Mouse (Mus musculus) CH12.LX (cell line): ENCODE measurements around the gene Ildr1. TPM values are rescaled to one million over a fixed set of nuclear protein-coding genes. Genes with fewer than 3 reads are reported as not detected.

Experiments used
- DNase-seq: peaks from one replicate; pipeline ENCODE4 v3.0.0-alpha.2; 2013; ENCODE audit errors: extremely low read depth
- H3K27ac ChIP-seq: 2 replicates; pipeline ENCODE4 v1.5.1; 2012; ENCODE audit warnings: low read depth, mild to moderate bottlenecking, control low read depth, moderate library complexity; ENCODE audit not compliant: insufficient read depth
- H3K27me3 ChIP-seq: replicated peaks from 2 replicates; pipeline ENCODE3; 2012; ENCODE audit warnings: inconsistent platforms
- H3K36me3 ChIP-seq, 2 experiments: replicated peaks in 1 of 2; 2 replicates each; pipeline versions ENCODE3 to v1.6.1; 2012; ENCODE audit warnings: inconsistent platforms in 1 of 2, low read length in 1 of 2, mild to moderate bottlenecking in 1 of 2, mixed read lengths in 1 of 2, moderate library complexity in 1 of 2; ENCODE audit not compliant: control insufficient read depth in 1 of 2, insufficient read depth in 1 of 2
- H3K4me1 ChIP-seq, 2 experiments: 2 replicates each; pipeline ENCODE4 v1.6.1; 2012; ENCODE audit warnings: inconsistent platforms in 1 of 2, moderate library complexity in 1 of 2; ENCODE audit not compliant: insufficient read depth in 2 of 2, control insufficient read depth in 1 of 2
- H3K4me2 ChIP-seq: 2 replicates; pipeline ENCODE4 v1.6.1; 2012; ENCODE audit warnings: low read depth, mild to moderate bottlenecking, control low read depth; ENCODE audit not compliant: poor library complexity, insufficient read depth, severe bottlenecking
- H3K4me3 ChIP-seq, 3 experiments: fragments of 150-350 bp in 1 of 3; sonication (generic) in 1 of 3; replicated peaks in 1 of 3; 2 replicates each; pipeline versions ENCODE3 to v1.5.1; 2011 to 2012; ENCODE audit warnings: low read depth in 2 of 3, low read length in 2 of 3, mild to moderate bottlenecking in 2 of 3, moderate library complexity in 2 of 3, control low read depth in 1 of 3, improper control_type of control experiment in 1 of 3, inconsistent platforms in 1 of 3, mixed read lengths in 1 of 3; ENCODE audit not compliant: poor library complexity in 1 of 3
- H3K79me2 ChIP-seq: replicated peaks from 2 replicates; pipeline ENCODE4 v1.6.1; 2012; ENCODE audit warnings: mild to moderate bottlenecking, moderate library complexity; ENCODE audit not compliant: control insufficient read depth, poor library complexity, insufficient read depth, severe bottlenecking; ENCODE audit errors: extremely low read depth
- H3K9ac ChIP-seq: 2 replicates; pipeline ENCODE4 v1.6.1; 2012; ENCODE audit warnings: low read depth, mild to moderate bottlenecking, control low read depth, moderate library complexity; ENCODE audit not compliant: insufficient read depth
- H3K9me3 ChIP-seq: replicated peaks from 2 replicates; pipeline ENCODE3; 2012; ENCODE audit warnings: low read length, inconsistent platforms, mixed read lengths
- BHLHE40 ChIP-seq: IDR thresholded peaks from 2 replicates; pipeline ENCODE4 v1.6.1; 2011; ENCODE audit warnings: mild to moderate bottlenecking, low read depth, low read length, improper control_type of control experiment
- CHD1 ChIP-seq: IDR thresholded peaks from 2 replicates; pipeline ENCODE4 v1.6.1; 2012; ENCODE audit warnings: low read depth, low read length, improper control_type of control experiment, inconsistent platforms
- CHD2 ChIP-seq: IDR thresholded peaks from 2 replicates; pipeline ENCODE4 v1.6.1; 2011; ENCODE audit warnings: low read length, improper control_type of control experiment
- GABPA ChIP-seq: IDR thresholded peaks from 2 replicates; pipeline ENCODE4 v1.6.1; 2012; ENCODE audit warnings: low read depth, low read length, improper control_type of control experiment, inconsistent platforms; ENCODE audit not compliant: insufficient replicate concordance
- IRF4 ChIP-seq: IDR thresholded peaks from 2 replicates; pipeline ENCODE4 v1.6.1; 2014; ENCODE audit warnings: low read depth, mild to moderate bottlenecking, inconsistent platforms, low read length, improper control_type of control experiment
- JUN ChIP-seq: IDR thresholded peaks from 2 replicates; pipeline ENCODE4 v1.6.1; 2011; ENCODE audit warnings: low read depth, mild to moderate bottlenecking, low read length, improper control_type of control experiment, moderate library complexity; ENCODE audit not compliant: insufficient read depth
- JUND ChIP-seq: conservative IDR thresholded peaks from 2 replicates; pipeline ENCODE4 v1.6.1; 2011; ENCODE audit warnings: low read depth, low read length, improper control_type of control experiment
- KAT2A ChIP-seq: IDR thresholded peaks from 2 replicates; pipeline ENCODE4 v1.6.1; 2012; ENCODE audit warnings: low read length, improper control_type of control experiment, inconsistent platforms; ENCODE audit not compliant: insufficient replicate concordance
- MAFK ChIP-seq: IDR thresholded peaks from 2 replicates; pipeline ENCODE4 v1.6.1; 2011; ENCODE audit warnings: low read length, improper control_type of control experiment; ENCODE audit not compliant: insufficient replicate concordance
- MAX ChIP-seq: IDR thresholded peaks from 2 replicates; pipeline ENCODE4 v1.6.1; 2011; ENCODE audit warnings: low read length, improper control_type of control experiment
- MAZ ChIP-seq: IDR thresholded peaks from 2 replicates; pipeline ENCODE4 v1.6.1; 2012; ENCODE audit warnings: low read depth, mild to moderate bottlenecking, inconsistent platforms, low read length, improper control_type of control experiment, moderate library complexity
- MEF2A ChIP-seq: IDR thresholded peaks from 2 replicates; pipeline ENCODE4 v1.6.1; 2014; ENCODE audit warnings: low read depth, mild to moderate bottlenecking, inconsistent platforms, low read length, improper control_type of control experiment, borderline replicate concordance
- NRF1 ChIP-seq: IDR thresholded peaks from 2 replicates; pipeline ENCODE4 v1.6.1; 2014; ENCODE audit warnings: low read depth, mild to moderate bottlenecking, inconsistent platforms, low read length, improper control_type of control experiment, moderate library complexity
- POLR2A ChIP-seq: IDR thresholded peaks from 2 replicates; pipeline ENCODE4 v1.6.1; 2011; ENCODE audit warnings: low read depth, mild to moderate bottlenecking, improper control_type of control experiment, low read length
- POLR2AphosphoS2 ChIP-seq: IDR thresholded peaks from 2 replicates; pipeline ENCODE4 v1.6.1; 2011; ENCODE audit warnings: low read depth, low read length, improper control_type of control experiment
- RCOR1 ChIP-seq: conservative IDR thresholded peaks from 2 replicates; pipeline ENCODE4 v1.6.1; 2012; ENCODE audit warnings: low read depth, mild to moderate bottlenecking, inconsistent platforms, low read length, improper control_type of control experiment
- SIN3A ChIP-seq: IDR thresholded peaks from 2 replicates; pipeline ENCODE4 v1.6.1; 2012; ENCODE audit warnings: low read length, improper control_type of control experiment, inconsistent platforms
- SMC3 ChIP-seq: IDR thresholded peaks from 2 replicates; pipeline ENCODE4 v1.6.1; 2011; ENCODE audit warnings: low read depth, low read length, improper control_type of control experiment
- TBP ChIP-seq: conservative IDR thresholded peaks from 2 replicates; pipeline ENCODE4 v1.6.1; 2011; ENCODE audit warnings: low read depth, low read length, improper control_type of control experiment
- TCF12 ChIP-seq: IDR thresholded peaks from 2 replicates; pipeline ENCODE4 v1.6.1; 2014; ENCODE audit warnings: low read depth, mild to moderate bottlenecking, inconsistent platforms, low read length, improper control_type of control experiment
- UBTF ChIP-seq: IDR thresholded peaks from 2 replicates; pipeline ENCODE4 v1.6.1; 2012; ENCODE audit warnings: low read depth, mild to moderate bottlenecking, inconsistent platforms, low read length, improper control_type of control experiment, moderate library complexity
- USF1 ChIP-seq: IDR thresholded peaks from 2 replicates; pipeline ENCODE4 v1.6.1; 2014; ENCODE audit warnings: low read depth, mild to moderate bottlenecking, inconsistent platforms, low read length, improper control_type of control experiment
- USF2 ChIP-seq: conservative IDR thresholded peaks from 2 replicates; pipeline ENCODE4 v1.6.1; 2011; ENCODE audit warnings: low read depth, low read length, improper control_type of control experiment
- ZC3H11A ChIP-seq: IDR thresholded peaks from 2 replicates; pipeline ENCODE4 v1.6.1; 2012; ENCODE audit warnings: low read depth, mild to moderate bottlenecking, inconsistent platforms, low read length, improper control_type of control experiment
- ZKSCAN1 ChIP-seq: IDR thresholded peaks from 2 replicates; pipeline ENCODE4 v1.6.1; 2012; ENCODE audit warnings: low read depth, inconsistent platforms, low read length, improper control_type of control experiment, borderline replicate concordance
- ZMIZ1 ChIP-seq: IDR thresholded peaks from 2 replicates; pipeline ENCODE4 v1.6.1; 2012; ENCODE audit warnings: low read depth, mild to moderate bottlenecking, inconsistent platforms, low read length, improper control_type of control experiment
- ZNF384 ChIP-seq: IDR thresholded peaks from 2 replicates; pipeline ENCODE4 v1.6.1; 2012; ENCODE audit warnings: low read depth, low read length, improper control_type of control experiment, inconsistent platforms
- dilution Hi-C: fragments of 300-500 bp; cut with MboI; formaldehyde crosslinking; loops from 2 replicates; pipeline ENCODE4 v1.14.3; 2020; ENCODE audit warnings: low sequenced_read_pairs; ENCODE audit not compliant: extremely low pct_unique_long_range_greater_than_20kb, extremely low pct_ligation_motif_present
- in situ Hi-C: fragments of 300-500 bp; cut with MboI; formaldehyde crosslinking; loops from 3 replicates; pipeline ENCODE4 v1.14.3; 2019; ENCODE audit warnings: low sequenced_read_pairs, low pct_ligation_motif_present, low pct_unique_long_range_greater_than_20kb, mixed read lengths
- polyA plus RNA-seq: library from polyadenylated mRNA; unstranded; fragments of >175 nt; gene quantifications from 2 replicates; pipeline ENCODE4 v1.2.1, GENCODE M21; 2012; ENCODE audit warnings: low read depth; ENCODE audit not compliant: insufficient read length
- total RNA-seq, 2 experiments: library from RNA; depleted of rRNA; stranded (reverse); fragments of 300-350 nt in 1 of 2; fragments of >200 nt in 1 of 2; gene quantifications; 2 replicates each; pipeline ENCODE4 v1.2.3; 2012 to 2014

The Ildr1 gene
- total and polyA plus RNA-seq, 3 experiments = 0.34 to 0.81 (median 0.76) TPM

- 0 out of 2 replicates have a peak, but pooled peaks have one; percentile 49 for TF ChIP-seq MAZ
These were observed 6.7 kb downstream of the Ildr1 start (continued) for GRCm38 (mm10) chr16:36700484-36700883.

- Histone ChIP-seq H3K36me3 (no peaks in the 10 kb centered on the region), H3K27me3 (peaks cover 2% of the 10 kb centered on the region), H3K4me1 (peaks cover 24 to 65% of the 10 kb centered on the region in 2 experiments), H3K4me3 (no peak overlapping the region), H3K9ac (no peak overlapping the region), H3K79me2 (no peaks in the 10 kb centered on the region), H3K27ac (no peak overlapping the region), H3K4me2 (no peak overlapping the region), H3K9me3 (peaks cover 2% of the 10 kb centered on the region)
- DNase-seq = no peak
- TF ChIP-seq NRF1 = no peak
- no peak for TF ChIP-seq ZMIZ1
- TF ChIP-seq ZNF384 = no peak
- TF ChIP-seq IRF4 = no peak
- no peak for TF ChIP-seq JUND
- TF ChIP-seq SMC3 = no peak
- no peak for TF ChIP-seq SIN3A
- TF ChIP-seq USF2 = no peak
- TF ChIP-seq CHD2 = no peak
- no peak for TF ChIP-seq TCF12
- TF ChIP-seq BHLHE40 = no peak
- TF ChIP-seq GABPA = no peak
- TF ChIP-seq UBTF = no peak
- no peak for TF ChIP-seq POLR2AphosphoS2
- TF ChIP-seq MAZ = no peak
- no peak for TF ChIP-seq CHD1
- no peak for TF ChIP-seq ZC3H11A
- no peak for TF ChIP-seq POLR2A
- dilution Hi-C loops (no loop called here), in situ Hi-C loops (no loop called here)
These were observed 14.1 kb downstream of the Ildr1 start for GRCm38 (mm10) chr16:36707702-36708423.

DNA sequence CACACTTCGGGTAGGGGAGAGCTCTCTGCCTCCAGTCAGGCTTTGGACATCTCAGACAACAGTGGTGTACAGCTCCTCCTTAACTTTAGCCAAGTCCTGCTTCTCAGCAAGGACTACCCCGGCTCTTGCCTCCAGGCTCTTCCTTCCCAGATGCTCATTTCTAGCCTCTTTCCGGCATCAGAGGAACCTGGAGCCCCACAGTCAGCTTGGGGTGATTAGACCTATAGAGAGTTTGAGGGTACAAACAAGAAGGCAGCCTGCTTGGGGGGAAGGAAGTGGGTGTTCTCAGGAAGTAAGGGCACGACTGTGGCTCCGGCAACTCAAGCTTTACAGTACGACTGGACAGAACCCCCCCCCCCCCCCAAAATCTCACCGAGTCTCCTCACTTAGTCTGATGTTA is 15.0 kb downstream of the Ildr1 start:
- in situ Hi-C loops = no loop called here
- DNase-seq = no peak
- peaks cover 22 to 57% of the 10 kb centered on the region in 2 experiments for H3K4me1 ChIP-seq
- dilution Hi-C loops = no loop called here
- peaks cover 2% of the 10 kb centered on the region for H3K27me3 ChIP-seq
- no peak overlapping the region for H3K9ac ChIP-seq
- no peak overlapping the region for H3K4me3 ChIP-seq
- no peaks in the 10 kb centered on the region for H3K79me2 ChIP-seq
- H3K9me3 ChIP-seq = peaks cover 2% of the 10 kb centered on the region
- H3K4me2 ChIP-seq = no peak overlapping the region
- H3K27ac ChIP-seq = no peak overlapping the region
- TF ChIP-seq IRF4 (no peak), ZNF384 (no peak), NRF1 (no peak), CHD2 (no peak), USF1 (no peak), RCOR1 (no peak), TBP (no peak), MAX (no peak), CHD1 (no peak), MEF2A (no peak), POLR2AphosphoS2 (no peak), MAFK (no peak), ZKSCAN1 (no peak), BHLHE40 (no peak), KAT2A (no peak), MAZ (no peak), JUN (no peak)
- H3K36me3 ChIP-seq = no peaks in the 10 kb centered on the region
